Comparison of ENCODE assay signal across 11 mouse cellular contexts in genomic region chr1:37614836-37615235, GRCm38 (mm10).
A peak's percentile ranks its signal among the peaks of the same experiment; 100 is the strongest.
DNase-seq lines count a peak whose midpoint lies in the region; ATAC-seq and TF ChIP-seq lines count a peak whose summit lies in the region.
"Had no signal": no experiment of that assay in that cellular context is flagged by ENCODE, and none has a peak within 500 bp of the region (broad histone marks: within the 10 kb centered on the region; RNA-seq: fewer than 3 reads in every experiment).

No protein-coding gene starts in this region.

- no peak overlapping the region for H3K4me3 ChIP-seq in embryonic facial prominence, embryonic 12.5 days
- H3K4me3 ChIP-seq in embryonic facial prominence, embryonic 10.5 days = no peak overlapping the region
- no peak overlapping the region for H3K4me3 ChIP-seq in lung, adult 2 months (replicated peaks; ENCODE audit: extremely low read depth, low read depth, low read length)
- H3K4me3 ChIP-seq in liver, postnatal 0 days (ENCODE audit: low read depth, low read length) = no peak overlapping the region
- H3K4me3 ChIP-seq: embryonic facial prominence, embryonic 13.5 days; liver, embryonic 15.5 days had no signal

- H3K27me3 ChIP-seq in embryonic facial prominence, embryonic 12.5 days = no peaks in the 10 kb centered on the region
- no peaks in the 10 kb centered on the region for H3K27me3 ChIP-seq in embryonic facial prominence, embryonic 10.5 days (replicated peaks; ENCODE audit: low read depth, poor library complexity, severe bottlenecking)
- H3K27me3 ChIP-seq in liver, postnatal 0 days (ENCODE audit: insufficient read depth, low read length) = no peaks in the 10 kb centered on the region
- H3K27me3 ChIP-seq: embryonic facial prominence, embryonic 13.5 days; liver, embryonic 15.5 days had no signal

- no peak for TF ChIP-seq CTCF in lung, adult 2 months (IDR thresholded peaks at IDR 0.05; ENCODE audit: insufficient read depth, low read length)
- TF ChIP-seq CTCF in liver, postnatal 0 days (IDR thresholded peaks at IDR 0.05; ENCODE audit: low read depth) = no peak

- WGBS in embryonic facial prominence, embryonic 12.5 days = 49% methylated on average over 7 of the region's 7 CpGs
- WGBS in embryonic facial prominence, embryonic 10.5 days = 70% methylated on average over 7 of the region's 7 CpGs
- WGBS in lung, adult 2 months = 41% methylated on average over 7 of the region's 7 CpGs
- 31% methylated on average over 7 of the region's 7 CpGs for WGBS in liver, postnatal 0 days (ENCODE audit: insufficient replicate concordance)

- no peak for ATAC-seq in embryonic facial prominence, embryonic 12.5 days (ENCODE audit: insufficient number of reproducible peaks, insufficient read depth, low FRiP score, low TSS enrichment)
- ATAC-seq in liver, postnatal 0 days = no peak

- no peaks in the 10 kb centered on the region for H3K9me3 ChIP-seq in embryonic facial prominence, embryonic 12.5 days
- no peaks in the 10 kb centered on the region for H3K9me3 ChIP-seq in embryonic facial prominence, embryonic 10.5 days
- H3K9me3 ChIP-seq in liver, postnatal 0 days (ENCODE audit: low read length) = no peaks in the 10 kb centered on the region
- H3K9me3 ChIP-seq: embryonic facial prominence, embryonic 13.5 days; liver, embryonic 15.5 days had no signal

- no peaks in the 10 kb centered on the region for H3K36me3 ChIP-seq in embryonic facial prominence, embryonic 12.5 days
- H3K36me3 ChIP-seq in embryonic facial prominence, embryonic 10.5 days (replicated peaks) = no peaks in the 10 kb centered on the region
- no peaks in the 10 kb centered on the region for H3K36me3 ChIP-seq in liver, postnatal 0 days (replicated peaks; ENCODE audit: insufficient read depth, low read length)
- H3K36me3 ChIP-seq: embryonic facial prominence, embryonic 13.5 days; liver, embryonic 15.5 days had no signal

- DNase-seq in embryonic facial prominence, embryonic 10.5 days (ENCODE audit: low spot score) = no peak
- DNase-seq in lung, adult 2 months = peak; percentile 20
- DNase-seq in lung, postnatal 14 days = no peak
- DNase-seq in left cerebral cortex, adult 9 months (ENCODE audit: low spot score in 2 of 2) = peak; percentile 25 to 74
- DNase-seq in thymus, adult 18-20 months = peak; percentile 53 to 69
- no peak for DNase-seq in liver, postnatal 0 days
- DNase-seq in kidney, postnatal 10 days = no peak
- DNase-seq: kidney, postnatal 4 days had no signal

- no peak overlapping the region for H3K9ac ChIP-seq in embryonic facial prominence, embryonic 12.5 days
- H3K9ac ChIP-seq in liver, postnatal 0 days (replicated peaks) = no peak overlapping the region
- H3K9ac ChIP-seq: embryonic facial prominence, embryonic 13.5 days; liver, embryonic 15.5 days had no signal

- H3K4me1 ChIP-seq in embryonic facial prominence, embryonic 12.5 days = peaks cover 25% of the 10 kb centered on the region
- peaks cover 52% of the 10 kb centered on the region for H3K4me1 ChIP-seq in embryonic facial prominence, embryonic 10.5 days
- peaks cover 2% of the 10 kb centered on the region; the same call in 1 of the 2 replicates for H3K4me1 ChIP-seq in lung, adult 2 months (ENCODE audit: control insufficient read depth, insufficient read depth, low read length)
- 0 out of 2 replicates have a peak, but pooled peaks cover 6% of the 10 kb centered on the region for H3K4me1 ChIP-seq in liver, postnatal 0 days (ENCODE audit: insufficient read depth)
- H3K4me1 ChIP-seq: liver, embryonic 15.5 days had no signal

- no peak for TF ChIP-seq EP300 in liver, postnatal 0 days (IDR thresholded peaks at IDR 0.05; ENCODE audit: low read depth)

- 0 out of 2 replicates have a peak overlapping the region, but pooled peaks have one; percentile 37 for H3K27ac ChIP-seq in embryonic facial prominence, embryonic 12.5 days
- H3K27ac ChIP-seq in embryonic facial prominence, embryonic 10.5 days (replicated peaks) = no peak overlapping the region; the same call in 1 of the 2 replicates
- no peak overlapping the region for H3K27ac ChIP-seq in liver, postnatal 0 days (ENCODE audit: low read depth)
- H3K27ac ChIP-seq: liver, embryonic 15.5 days had no signal

- no peak for TF ChIP-seq POLR2A in lung, adult 2 months (IDR thresholded peaks at IDR 0.05; ENCODE audit: borderline replicate concordance, extremely low read depth, low read depth, low read length)

- H3K4me2 ChIP-seq in embryonic facial prominence, embryonic 12.5 days (replicated peaks) = no peak overlapping the region
- no peak overlapping the region for H3K4me2 ChIP-seq in liver, postnatal 0 days (ENCODE audit: low read depth, low read length)
- H3K4me2 ChIP-seq: liver, embryonic 15.5 days had no signal

Comparison
In these comparisons a context has a peak if more than half of its experiments do, and no peak if none do; other contexts are left out.
1. DNase-seq: peak in lung, adult 2 months (single experiment), left cerebral cortex, adult 9 months (2 of 2) and thymus, adult 18-20 months (2 of 2); none in embryonic facial prominence, embryonic 10.5 days (single experiment), lung, postnatal 14 days (single experiment), liver, postnatal 0 days (single experiment) and kidney, postnatal 10 days (single experiment).